Mouse (Mus musculus): ENCODE data around the gene Dmc1.

- TF ChIP-seq CTCF (conservative IDR thresholded peaks at IDR 0.05; ENCODE audit: low read length) (no peak), POU5F1 (IDR thresholded peaks at IDR 0.05; ENCODE audit: borderline replicate concordance, low read length) (no peak), NANOG (IDR thresholded peaks at IDR 0.05; ENCODE audit: borderline replicate concordance, low read length) (no peak)
Measured at GRCm38 (mm10) chr15:79511553-79512320, 93.2 kb downstream of the Dmc1 start.
